Mouse (Mus musculus) bone marrow macrophage, adult 2 months (primary cell): ENCODE measurements around the gene Taar8b. TPM values are rescaled to one million over a fixed set of nuclear protein-coding genes. Genes with fewer than 3 reads are reported as not detected.
"Not testable (repeated sequence)": the region's sequence is repeated elsewhere in the genome, so short reads cannot be mapped to it uniquely, and the experiment has no call there.

Source experiments
- H3K27ac ChIP-seq: 2 replicates; pipeline ENCODE4 v1.5.1; 2012; ENCODE audit warnings: low read depth, low read length; ENCODE audit not compliant: insufficient read depth
- H3K4me1 ChIP-seq: 2 replicates; pipeline ENCODE4 v1.6.1; 2012; ENCODE audit warnings: low read length; ENCODE audit not compliant: control insufficient read depth, insufficient read depth
- H3K4me3 ChIP-seq: 2 replicates; pipeline ENCODE4 v1.5.1; 2012; ENCODE audit warnings: mild to moderate bottlenecking, low read length, moderate library complexity; ENCODE audit not compliant: insufficient read depth
- CTCF ChIP-seq: IDR thresholded peaks from 2 replicates; pipeline ENCODE4 v1.5.1; 2012; ENCODE audit warnings: low read depth, mild to moderate bottlenecking, low read length, moderate library complexity
- POLR2A ChIP-seq: IDR thresholded peaks from 2 replicates; pipeline ENCODE4 v1.6.1; 2012; ENCODE audit warnings: mild to moderate bottlenecking, low read depth, low read length, borderline replicate concordance
- polyA plus RNA-seq: library from polyadenylated mRNA; stranded (reverse); fragments of >200 nt; gene quantifications from 2 replicates; pipeline ENCODE4 v1.2.4, GENCODE M21; 2012; ENCODE audit not compliant: missing spikeins, insufficient read depth, insufficient read length

Taar8b gene
- not detected in 2 replicates for polyA plus RNA-seq

DNA sequence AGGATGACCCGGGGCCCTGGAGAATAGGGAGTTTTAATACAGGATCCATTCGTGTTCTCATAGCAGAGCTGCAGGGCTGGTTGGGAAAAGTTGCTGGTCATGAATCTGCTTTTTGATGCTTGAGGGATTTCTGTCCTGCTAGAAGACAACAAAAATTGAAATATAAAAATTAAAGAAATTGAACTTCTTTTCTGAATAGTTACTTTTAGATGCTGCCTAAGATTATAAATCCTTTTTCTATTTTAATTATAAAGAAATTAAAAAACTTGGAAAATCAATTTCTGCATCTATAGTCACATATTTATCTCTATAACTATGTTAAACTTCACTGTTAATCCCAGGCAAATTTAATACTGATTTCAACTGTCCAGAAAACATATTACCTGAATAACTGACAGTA lies at the start of gene Taar8b:
TSS of gene Taar8b (minus strand) at position 101 of the 400 bp plus-strand sequence.
- TF ChIP-seq POLR2A (no peak), CTCF (no peak)
- Histone ChIP-seq H3K27ac (no peak within 1 kb of the TSS), H3K4me3 (no peak within 1 kb of the TSS), H3K4me1 (peaks cover 27% of the 10 kb centered on the region)

DNA sequence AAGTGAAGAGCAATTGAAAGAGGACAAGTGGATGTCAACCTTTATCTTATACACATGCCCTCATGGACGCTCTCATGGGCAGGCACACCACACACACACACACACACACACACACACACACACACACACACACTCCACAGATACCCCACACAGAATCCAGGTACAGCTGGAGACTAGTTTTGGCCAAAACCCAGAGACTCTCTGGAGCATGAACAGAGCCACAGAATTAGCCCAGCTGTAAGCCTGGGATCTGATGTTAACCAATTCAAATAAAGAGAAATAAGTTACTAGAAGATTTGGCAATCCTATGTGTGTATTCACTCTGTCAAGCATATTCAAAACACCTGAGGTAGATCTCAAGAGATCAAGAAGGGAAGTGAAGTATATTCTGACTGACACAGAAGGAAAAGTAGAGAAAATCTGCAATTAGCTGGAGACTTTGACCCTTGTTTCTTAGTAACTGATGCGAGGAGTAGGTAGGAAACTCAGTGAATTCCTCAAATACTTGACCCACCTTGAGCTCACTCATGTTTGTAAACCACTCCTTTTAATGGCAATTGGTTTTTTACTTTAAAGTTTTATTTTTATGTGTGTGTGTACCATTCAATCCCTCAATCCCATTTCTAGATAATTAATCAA lies 46.6 kb upstream of the Taar8b start:
- no peak overlapping the region for H3K27ac ChIP-seq
- no peak overlapping the region for H3K4me3 ChIP-seq
- TF ChIP-seq CTCF = no peak
- no peak for TF ChIP-seq POLR2A
- peaks cover 7% of the 10 kb centered on the region for H3K4me1 ChIP-seq

DNA sequence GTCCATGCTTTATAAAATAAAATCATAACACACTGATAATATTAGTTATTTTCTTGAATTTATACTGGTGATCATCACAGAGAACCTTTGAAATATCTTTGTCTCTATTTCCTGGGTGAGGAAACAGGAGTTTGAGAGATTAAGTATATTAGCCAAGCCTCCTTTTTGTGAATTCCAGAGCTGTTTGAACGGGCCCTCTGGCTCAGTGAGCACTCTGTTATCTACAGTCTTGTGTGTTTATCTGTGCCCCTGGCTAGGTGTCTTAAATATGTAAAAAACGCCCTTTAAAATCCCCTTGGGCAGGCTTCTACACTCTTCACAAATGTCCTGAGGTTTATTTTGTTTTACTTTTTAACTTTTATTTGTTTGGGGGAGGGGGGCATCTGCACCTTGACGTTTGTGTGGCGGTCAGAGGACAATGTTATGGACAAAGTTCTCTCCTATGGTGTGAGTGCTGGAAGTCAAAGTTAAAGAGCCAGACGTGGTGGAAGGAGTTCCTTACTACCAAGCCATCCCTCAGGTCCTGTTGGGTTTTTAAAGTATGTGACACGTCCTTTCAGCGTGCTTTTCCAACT lies 42.1 kb upstream of the Taar8b start:
- H3K27ac ChIP-seq = no peak overlapping the region
- TF ChIP-seq POLR2A = no peak
- TF ChIP-seq CTCF = no peak
- H3K4me3 ChIP-seq = no peak overlapping the region
- peaks cover 15% of the 10 kb centered on the region for H3K4me1 ChIP-seq

- peak overlapping the region; percentile 80 for H3K27ac ChIP-seq
- no peak for TF ChIP-seq CTCF
- TF ChIP-seq POLR2A = no peak
Measured at GRCm38 (mm10) chr10:24133132-24133531, 41.0 kb upstream of the Taar8b start.

DNA sequence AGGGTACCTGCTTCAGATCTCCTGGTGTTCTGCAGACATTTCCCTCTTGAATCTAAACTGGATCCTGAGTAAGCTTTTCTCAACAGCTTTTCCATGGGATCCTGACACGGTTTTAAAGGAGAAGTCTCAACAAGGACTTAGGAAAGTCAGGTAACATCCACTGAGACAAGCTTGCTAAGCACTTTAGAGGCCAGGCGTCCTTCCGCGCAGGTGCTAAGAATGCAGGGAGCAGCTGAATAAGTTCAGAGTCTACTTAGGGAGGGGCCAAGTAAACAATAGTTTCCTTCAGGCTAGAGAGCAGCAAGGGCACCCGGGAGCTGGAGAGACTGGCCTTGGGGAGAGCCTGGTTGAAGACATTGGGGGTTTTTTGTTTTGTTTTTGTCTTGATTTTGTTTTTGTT lies 40.2 kb upstream of the Taar8b start:
- TF ChIP-seq CTCF (no peak), POLR2A (no peak)
- no peak overlapping the region for H3K4me3 ChIP-seq
- peaks cover 15% of the 10 kb centered on the region for H3K4me1 ChIP-seq
- H3K27ac ChIP-seq = peak overlapping the region; percentile 80

More at GRCm38 (mm10) chr10:24133132-24133531, 41.0 kb upstream of the Taar8b start:
- peaks cover 15% of the 10 kb centered on the region for H3K4me1 ChIP-seq
- H3K4me3 ChIP-seq = no peak overlapping the region

GRCm38 (mm10) chr10:24131451-24132262 lies 39.6 kb upstream of the Taar8b start:
- Histone ChIP-seq H3K4me3 (no peak overlapping the region), H3K27ac (peak overlapping the region; percentile 80)
- TF ChIP-seq CTCF (no peak), POLR2A (no peak)

DNA sequence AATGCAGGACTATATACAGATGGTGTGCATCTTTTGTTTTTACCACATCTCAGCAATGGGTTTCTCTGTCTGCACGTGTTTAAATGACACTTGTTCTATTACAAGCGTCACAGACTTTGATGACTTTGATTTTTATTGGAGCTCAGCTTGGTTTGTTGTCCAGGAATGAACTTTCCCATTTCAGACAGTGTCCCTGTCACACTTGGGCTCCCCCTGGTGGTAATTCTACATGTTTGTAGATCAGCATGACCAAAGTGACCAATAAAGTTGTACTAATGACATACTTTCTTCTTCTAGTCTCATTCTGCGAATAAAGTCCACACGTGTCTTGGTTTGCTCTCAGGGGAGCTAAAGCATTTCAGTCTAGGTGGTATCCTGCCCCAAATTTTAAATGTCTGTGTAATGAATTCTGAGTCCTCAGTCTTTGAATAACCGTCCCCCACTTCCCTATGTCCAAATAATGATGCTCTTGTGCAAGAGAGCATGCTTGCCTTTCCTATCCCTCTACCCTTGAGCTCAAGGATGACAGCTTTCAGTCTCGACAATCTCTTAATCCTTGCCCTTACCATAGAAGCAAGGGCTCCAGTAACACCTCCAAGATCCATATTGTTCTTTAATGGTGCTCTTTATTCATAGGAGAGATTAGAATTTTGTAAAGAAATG lies 19.2 kb upstream of the Taar8b start:
- Histone ChIP-seq H3K4me1 (peaks cover 7% of the 10 kb centered on the region; the same call in 1 of the 2 replicates), H3K27ac (no peak overlapping the region), H3K4me3 (no peak overlapping the region)
- TF ChIP-seq POLR2A (no peak), CTCF (no peak)

More at GRCm38 (mm10) chr10:24131451-24132262, 39.6 kb upstream of the Taar8b start:
- H3K4me1 ChIP-seq = peaks cover 15% of the 10 kb centered on the region

DNA sequence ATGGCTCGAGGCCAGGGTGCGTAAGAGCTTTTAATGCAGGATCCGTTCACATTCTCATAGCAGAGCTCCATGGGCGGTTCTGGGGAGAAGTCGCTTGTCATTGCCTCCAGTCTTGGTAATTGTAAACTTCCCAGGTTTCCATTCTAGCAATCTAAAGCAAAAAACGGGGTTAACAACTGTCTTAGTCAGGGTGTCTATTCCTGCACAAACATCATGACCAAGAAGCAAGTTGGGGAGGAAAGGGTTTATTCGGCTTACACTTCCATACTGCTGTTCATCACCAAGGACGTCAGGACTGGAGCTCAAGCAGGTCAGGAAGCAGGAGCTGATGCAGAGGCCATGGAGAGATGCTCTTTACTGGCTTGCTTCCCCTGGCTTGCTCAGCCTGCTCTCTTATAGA lies 17.3 kb upstream of the Taar8b start, which contains the start of gene Taar9:
TSS of gene Taar9 (minus strand) at position 101 of the 400 bp plus-strand sequence.
- H3K27ac ChIP-seq, H3K4me3 ChIP-seq, H3K4me1 ChIP-seq: not testable (repeated sequence)

DNA sequence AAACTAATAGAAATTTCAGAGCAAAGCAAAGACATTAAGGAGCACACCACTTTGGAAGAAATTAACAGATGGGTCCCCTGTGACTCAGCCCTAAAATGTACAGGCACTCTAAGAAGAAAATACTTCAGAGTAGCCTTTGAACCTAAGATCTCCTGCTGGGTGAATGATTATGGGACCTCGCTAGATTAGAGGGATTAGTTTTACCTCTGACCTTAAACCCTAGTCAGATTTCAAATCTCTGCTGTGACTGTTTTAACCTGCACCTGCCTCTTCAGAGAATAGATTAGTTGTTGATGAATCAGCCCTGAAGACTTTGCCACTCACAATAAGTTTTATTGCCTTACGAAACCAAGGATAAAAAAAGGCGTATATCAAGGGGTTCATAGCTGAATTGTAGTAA lies 16.1 kb upstream of the Taar8b start:
- TF ChIP-seq CTCF (no peak), POLR2A (no peak)
- H3K4me3 ChIP-seq = no peak overlapping the region
- peaks cover 10% of the 10 kb centered on the region for H3K4me1 ChIP-seq
- H3K27ac ChIP-seq = no peak overlapping the region
